Mouse (Mus musculus) forebrain, embryonic 12.5 days (tissue): ENCODE data around the gene Efcab9. TPM values are rescaled to one million over a fixed set of nuclear protein-coding genes. Genes with fewer than 3 reads are reported as not detected.

Experiments used
- ATAC-seq: fragments of 200-750 bp; cut with Nextera tagmentation; 2 replicates; pipeline ENCODE4 v1.8.0; 2017; ENCODE audit warnings: moderate TSS enrichment; ENCODE audit not compliant: low FRiP score
- H3K27ac ChIP-seq: fragments of 300-500 bp; sonication (generic); 2 replicates; pipeline ENCODE4 v1.5.1; 2016; ENCODE audit warnings: mild to moderate bottlenecking
- H3K27me3 ChIP-seq: fragments of 300-500 bp; sonication (generic); 2 replicates; pipeline ENCODE4 v1.6.1; 2016; ENCODE audit warnings: mild to moderate bottlenecking
- H3K36me3 ChIP-seq: fragments of 300-500 bp; sonication (generic); replicated peaks from 2 replicates; pipeline ENCODE4 v1.6.1; 2016; ENCODE audit warnings: mild to moderate bottlenecking
- H3K4me1 ChIP-seq: fragments of 300-500 bp; sonication (generic); 2 replicates; pipeline ENCODE4 v1.6.1; 2016
- H3K4me2 ChIP-seq: fragments of 300-500 bp; sonication (generic); 2 replicates; pipeline ENCODE4 v1.6.1; 2016; ENCODE audit warnings: mild to moderate bottlenecking, moderate library complexity
- H3K4me3 ChIP-seq: fragments of 300-500 bp; sonication (generic); replicated peaks from 2 replicates; pipeline ENCODE4 v1.5.1; 2016; ENCODE audit warnings: mild to moderate bottlenecking
- H3K9ac ChIP-seq: fragments of 300-500 bp; sonication (generic); 2 replicates; pipeline ENCODE4 v1.6.1; 2016; ENCODE audit warnings: mild to moderate bottlenecking
- H3K9me3 ChIP-seq: fragments of 300-500 bp; sonication (generic); 2 replicates; pipeline ENCODE4 v1.6.1; 2016
- WGBS: fragments of 180-500 bp; shearing (Covaris S2); methylation state at CpG from one replicate; pipeline ENCODE4 v1.1.7; 2016; 5-methylcytosine and 5-hydroxymethylcytosine counted together
- polyA plus RNA-seq: library from polyadenylated mRNA; unstranded; fragments of >200 nt; fragmentation: Nextera tagmentation; extraction: Ambion mirVana; gene quantifications from 2 replicates; pipeline ENCODE4 v1.2.1, GENCODE M21; 2016

The Efcab9 gene
- polyA plus RNA-seq, 1 experiment from 2014 or later: 0.27 TPM

DNA sequence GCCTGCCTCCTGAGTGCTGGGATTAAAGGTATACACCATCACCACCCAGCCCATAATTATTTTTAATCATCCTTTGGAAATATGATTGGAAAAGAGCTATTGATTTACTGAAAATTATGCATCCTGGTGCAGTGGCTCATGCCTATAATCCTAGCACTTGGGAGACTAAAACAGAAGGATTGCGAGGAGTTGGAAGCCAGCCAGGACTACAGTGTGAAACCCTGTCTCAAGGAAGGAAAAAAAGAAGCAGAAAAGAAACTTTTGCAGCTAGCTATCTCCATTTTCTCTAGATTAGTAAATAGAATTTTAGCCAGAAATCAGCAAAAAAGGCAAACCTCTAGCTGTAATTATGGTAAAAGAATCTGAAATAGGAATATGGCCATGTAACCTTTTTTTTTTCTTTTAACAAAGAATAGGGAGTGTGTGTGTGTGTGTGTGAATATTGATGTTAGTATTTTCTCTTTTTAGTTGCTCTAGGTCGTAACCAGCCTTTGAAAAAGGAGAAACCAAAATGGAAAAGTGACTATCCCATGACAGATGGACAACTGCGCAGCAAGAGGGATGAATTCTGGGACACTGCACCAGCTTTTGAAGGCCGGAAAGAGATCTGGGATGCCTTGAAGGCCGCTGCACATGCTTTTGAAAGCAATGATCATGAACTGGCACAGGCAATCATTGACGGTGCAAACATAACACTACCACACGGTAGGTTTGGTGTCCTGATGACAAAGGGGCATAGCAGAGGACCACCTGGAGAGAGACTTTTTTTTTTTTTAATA lies 32.9 kb downstream of the Efcab9 start:
- Histone ChIP-seq H3K4me2 (no peak overlapping the region), H3K9me3 (no peaks in the 10 kb centered on the region), H3K36me3 (0 out of 2 replicates have a peak, but pooled peaks cover 4% of the 10 kb centered on the region), H3K27ac (peak overlapping the region; percentile 20; the same call in 1 of the 2 replicates), H3K4me1 (peaks cover 9% of the 10 kb centered on the region; the same call in 1 of the 2 replicates), H3K27me3 (no peaks in the 10 kb centered on the region), H3K9ac (no peak overlapping the region), H3K4me3 (no peak overlapping the region)
- ATAC-seq: no peak
- 86% methylated on average over 7 of the region's 7 CpGs for WGBS

DNA sequence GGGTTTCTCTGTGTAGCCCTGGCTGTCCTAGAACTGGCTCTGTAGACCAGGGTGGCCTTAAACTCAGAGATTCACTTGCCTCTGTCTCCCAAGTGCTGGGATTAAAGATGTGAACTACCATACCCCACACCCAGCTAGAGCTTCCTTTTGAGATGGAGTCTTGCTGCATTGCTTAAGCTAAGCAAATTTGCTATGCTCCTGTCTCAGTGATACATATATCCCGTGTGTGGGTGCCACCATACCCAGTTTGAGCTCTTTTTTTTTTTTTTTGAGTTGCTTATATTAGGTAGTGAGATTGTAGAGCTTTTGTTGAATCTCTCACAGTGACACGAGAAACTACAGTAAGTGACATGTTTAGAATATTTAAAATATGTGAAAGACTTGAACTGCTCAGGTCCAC lies 36.6 kb downstream of the Efcab9 start:
- H3K4me1 ChIP-seq: peaks cover 9% of the 10 kb centered on the region; the same call in 1 of the 2 replicates
- H3K36me3 ChIP-seq: 0 out of 2 replicates have a peak, but pooled peaks cover 4% of the 10 kb centered on the region
- no peak overlapping the region for H3K4me3 ChIP-seq
- H3K9me3 ChIP-seq: no peaks in the 10 kb centered on the region
- H3K4me2 ChIP-seq: no peak overlapping the region
- H3K27me3 ChIP-seq: no peaks in the 10 kb centered on the region
- ATAC-seq: no peak
- no peak overlapping the region for H3K27ac ChIP-seq
- H3K9ac ChIP-seq: no peak overlapping the region
- WGBS: 83% methylated on average over 2 of the region's 2 CpGs

DNA sequence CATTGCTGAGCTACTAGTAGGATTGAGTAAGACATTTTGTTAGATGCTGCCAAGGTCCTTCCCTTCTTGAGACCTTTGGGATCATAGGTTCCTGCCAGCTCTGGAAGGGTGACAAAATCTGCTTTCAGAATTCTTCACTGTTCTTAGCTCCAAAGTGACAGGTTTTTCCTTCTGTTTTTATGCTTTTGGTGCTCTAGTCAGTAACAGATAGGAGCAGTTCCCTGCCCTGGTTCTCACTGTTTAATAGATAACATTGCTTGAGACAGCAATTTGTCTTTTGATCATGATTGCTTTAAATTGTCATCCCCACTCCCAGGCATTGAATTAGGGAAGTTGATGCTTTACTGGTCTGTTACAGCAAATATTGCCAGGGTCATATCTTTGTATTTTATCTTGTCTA lies 38.6 kb downstream of the Efcab9 start:
- H3K4me1 ChIP-seq: peaks cover 6% of the 10 kb centered on the region
- H3K9me3 ChIP-seq: no peaks in the 10 kb centered on the region
- no peaks in the 10 kb centered on the region for H3K27me3 ChIP-seq
- H3K4me3 ChIP-seq: no peak overlapping the region
- no peak overlapping the region for H3K9ac ChIP-seq
- no peak overlapping the region for H3K27ac ChIP-seq
- H3K4me2 ChIP-seq: no peak overlapping the region
- H3K36me3 ChIP-seq: no peaks in the 10 kb centered on the region
- no peak for ATAC-seq

DNA sequence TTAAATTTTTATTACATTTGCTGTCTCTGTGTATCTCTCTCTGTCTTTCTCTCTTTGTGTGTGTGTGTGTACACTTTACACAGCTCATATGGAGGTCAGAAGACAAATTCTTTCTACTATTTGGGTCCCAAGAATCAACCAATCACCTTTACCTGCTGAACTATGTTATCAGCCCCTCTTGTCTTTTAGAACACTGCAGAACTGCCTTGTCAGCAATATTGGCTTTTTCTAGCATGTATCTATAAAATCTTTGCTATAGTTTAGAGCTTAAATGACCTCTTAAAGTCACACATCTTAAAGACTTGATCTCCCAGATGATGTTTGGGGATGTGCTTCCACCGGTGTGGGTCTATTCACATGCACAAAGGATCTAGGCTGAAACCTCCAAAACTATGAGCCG lies 40.8 kb downstream of the Efcab9 start:
- 90% methylated on average over 2 of the region's 2 CpGs for WGBS
- H3K9ac ChIP-seq: no peak overlapping the region
- H3K4me2 ChIP-seq: no peak overlapping the region
- no peak overlapping the region for H3K27ac ChIP-seq
- 0 out of 2 replicates have a peak, but pooled peaks cover 7% of the 10 kb centered on the region for H3K36me3 ChIP-seq
- no peaks in the 10 kb centered on the region for H3K9me3 ChIP-seq
- H3K4me3 ChIP-seq: no peak overlapping the region
- no peak for ATAC-seq
- no peaks in the 10 kb centered on the region for H3K27me3 ChIP-seq
- H3K4me1 ChIP-seq: peaks cover 4% of the 10 kb centered on the region; the same call in 1 of the 2 replicates

DNA sequence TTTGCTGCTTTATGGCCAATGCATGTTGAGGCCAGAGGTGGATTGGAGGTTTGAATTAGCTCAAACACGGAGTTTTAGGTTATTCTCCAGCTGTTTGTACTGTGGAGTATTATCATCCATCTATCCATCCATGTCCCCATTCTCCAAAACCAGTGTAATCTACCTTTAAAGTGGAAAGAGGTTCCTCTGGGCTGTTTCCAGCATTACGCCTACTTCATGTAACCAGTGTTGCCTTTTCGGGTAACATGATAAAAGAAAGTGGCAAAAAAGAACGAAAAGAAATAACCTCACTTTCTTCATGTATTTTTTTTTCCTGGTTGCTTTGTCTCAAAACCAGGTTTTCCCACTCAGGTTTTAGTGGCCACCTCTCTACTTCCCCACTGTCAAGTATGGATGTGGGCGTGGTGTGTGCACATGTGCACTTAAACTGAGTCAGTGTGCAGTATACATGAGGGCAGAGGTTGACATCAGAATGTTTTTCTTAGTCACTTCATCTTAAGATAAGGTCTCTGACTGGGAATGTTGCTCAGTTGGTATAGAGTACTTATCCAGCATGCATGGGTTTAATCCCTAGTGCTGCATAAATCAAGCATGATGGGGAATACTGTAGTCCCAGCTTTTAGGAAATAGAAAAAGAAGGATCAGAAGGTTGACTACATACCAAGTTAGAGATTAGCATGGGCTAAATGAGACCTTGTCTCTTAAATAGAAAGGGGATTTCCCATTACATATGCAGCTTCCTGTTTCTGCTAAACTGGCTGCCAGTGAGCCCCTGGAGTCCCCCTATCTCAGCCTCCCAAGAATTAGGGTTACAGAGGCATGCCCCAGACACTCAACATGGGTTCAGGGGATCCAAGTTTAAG lies 42.8 kb downstream of the Efcab9 start:
- H3K36me3 ChIP-seq: 0 out of 2 replicates have a peak, but pooled peaks cover 7% of the 10 kb centered on the region
- H3K9me3 ChIP-seq: no peaks in the 10 kb centered on the region
- H3K27ac ChIP-seq: no peak overlapping the region
- H3K4me1 ChIP-seq: peaks cover 4% of the 10 kb centered on the region; the same call in 1 of the 2 replicates
- no peak overlapping the region for H3K9ac ChIP-seq
- H3K4me3 ChIP-seq: no peak overlapping the region
- no peaks in the 10 kb centered on the region for H3K27me3 ChIP-seq
- ATAC-seq: no peak
- H3K4me2 ChIP-seq: no peak overlapping the region
- WGBS: 92% methylated on average over 5 of the region's 5 CpGs

DNA sequence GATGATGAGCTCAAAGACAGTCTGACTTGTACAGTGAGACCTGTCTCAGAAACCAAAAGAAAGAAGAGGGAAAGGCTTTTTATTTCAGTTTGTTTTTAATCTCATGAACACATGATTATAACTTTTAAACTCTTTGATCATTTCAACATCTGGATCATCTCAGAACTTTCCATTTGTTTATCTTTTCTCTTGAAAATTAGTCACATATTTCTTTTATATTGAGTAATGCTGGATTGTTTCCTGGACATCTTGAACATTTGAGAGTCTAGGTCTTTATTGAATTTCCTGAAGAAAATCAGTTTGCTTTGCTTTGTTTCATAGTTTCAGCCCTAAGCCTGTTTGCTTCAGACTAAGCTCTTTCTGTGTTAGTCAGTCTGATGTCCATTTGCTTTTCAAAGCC lies 43.5 kb downstream of the Efcab9 start:
- no peak overlapping the region for H3K4me3 ChIP-seq
- 0 out of 2 replicates have a peak, but pooled peaks cover 7% of the 10 kb centered on the region for H3K36me3 ChIP-seq
- H3K4me1 ChIP-seq: peaks cover 4% of the 10 kb centered on the region; the same call in 1 of the 2 replicates
- H3K27ac ChIP-seq: no peak overlapping the region
- ATAC-seq: no peak
- no peaks in the 10 kb centered on the region for H3K9me3 ChIP-seq
- no peak overlapping the region for H3K4me2 ChIP-seq
- no peaks in the 10 kb centered on the region for H3K27me3 ChIP-seq
- no peak overlapping the region for H3K9ac ChIP-seq

DNA sequence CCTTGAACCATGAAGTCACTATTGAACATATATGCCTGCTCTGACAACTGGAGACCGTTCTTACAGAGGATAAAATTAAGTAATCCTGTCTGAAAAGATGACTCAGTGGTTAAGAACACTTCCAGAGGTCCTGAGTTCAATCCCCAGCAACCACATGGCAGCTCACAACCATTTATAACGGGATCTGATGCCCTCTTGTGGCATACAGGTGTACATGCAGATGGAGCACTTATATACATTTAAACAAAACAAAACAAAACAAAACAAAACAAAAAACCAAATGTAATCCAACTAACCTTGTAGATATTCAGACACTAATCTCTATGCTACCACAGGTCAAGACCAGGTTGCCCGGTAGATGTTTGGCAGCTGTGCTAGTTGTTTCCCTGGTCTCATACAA lies 44.4 kb downstream of the Efcab9 start:
- Histone ChIP-seq H3K4me2 (no peak overlapping the region), H3K36me3 (0 out of 2 replicates have a peak, but pooled peaks cover 7% of the 10 kb centered on the region), H3K4me3 (no peak overlapping the region), H3K27ac (no peak overlapping the region), H3K27me3 (no peaks in the 10 kb centered on the region), H3K9ac (no peak overlapping the region), H3K4me1 (peaks cover 4% of the 10 kb centered on the region; the same call in 1 of the 2 replicates), H3K9me3 (no peaks in the 10 kb centered on the region)
- ATAC-seq: no peak
- WGBS: 83% methylated on average over 3 of the region's 3 CpGs

DNA sequence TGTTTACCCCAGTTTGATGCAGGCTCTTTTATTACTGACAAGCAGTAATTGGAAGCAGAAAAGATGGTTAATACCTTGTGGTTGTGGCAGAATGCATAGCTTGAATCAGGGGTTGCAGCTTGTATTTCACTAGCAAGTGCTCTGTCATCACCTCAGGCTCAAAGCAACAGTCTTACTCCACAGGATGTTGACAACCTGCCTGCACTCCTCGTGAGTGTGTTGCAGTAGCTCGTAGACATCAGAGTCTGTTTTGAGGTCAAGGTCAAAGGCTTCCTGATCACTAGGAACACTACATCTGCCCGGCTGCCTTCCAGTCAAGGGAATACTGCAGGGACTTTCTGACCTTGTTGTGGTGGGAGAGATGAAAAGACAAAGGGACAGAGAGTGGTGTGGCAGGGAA lies 45.3 kb downstream of the Efcab9 start:
- Histone ChIP-seq H3K9ac (no peak overlapping the region), H3K27me3 (no peaks in the 10 kb centered on the region), H3K4me3 (no peak overlapping the region), H3K4me1 (peaks cover 4% of the 10 kb centered on the region; the same call in 1 of the 2 replicates), H3K9me3 (no peaks in the 10 kb centered on the region), H3K4me2 (no peak overlapping the region), H3K36me3 (0 out of 2 replicates have a peak, but pooled peaks cover 7% of the 10 kb centered on the region), H3K27ac (no peak overlapping the region)
- ATAC-seq: no peak
- WGBS: 75% methylated on average over 3 of the region's 3 CpGs

DNA sequence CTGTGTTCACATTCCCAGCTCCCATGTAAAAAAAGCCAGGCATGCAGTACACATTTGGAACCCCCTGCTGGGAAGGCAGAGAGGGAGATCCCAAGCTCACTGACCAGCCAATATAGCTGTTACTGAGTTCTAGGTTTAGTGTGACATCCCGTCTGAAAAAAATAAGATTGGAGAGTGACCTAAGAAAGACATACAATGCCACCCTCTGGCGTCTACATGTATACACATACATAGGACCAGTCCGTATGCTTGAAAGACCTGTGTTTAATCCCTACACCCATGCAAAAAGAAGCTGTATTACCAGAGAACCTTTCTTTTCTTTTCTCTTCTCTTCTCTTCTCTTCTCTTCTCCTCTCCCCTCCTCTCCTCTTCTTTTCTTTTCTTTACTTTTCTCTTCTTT lies 46.6 kb downstream of the Efcab9 start:
- Histone ChIP-seq H3K9ac (no peak overlapping the region), H3K36me3 (0 out of 2 replicates have a peak, but pooled peaks cover 7% of the 10 kb centered on the region), H3K4me2 (no peak overlapping the region), H3K27me3 (no peaks in the 10 kb centered on the region), H3K4me3 (no peak overlapping the region), H3K27ac (no peak overlapping the region), H3K9me3 (no peaks in the 10 kb centered on the region), H3K4me1 (peaks cover 4% of the 10 kb centered on the region; the same call in 1 of the 2 replicates)
- WGBS: 78% methylated on average over 3 of the region's 3 CpGs
- no peak for ATAC-seq

DNA sequence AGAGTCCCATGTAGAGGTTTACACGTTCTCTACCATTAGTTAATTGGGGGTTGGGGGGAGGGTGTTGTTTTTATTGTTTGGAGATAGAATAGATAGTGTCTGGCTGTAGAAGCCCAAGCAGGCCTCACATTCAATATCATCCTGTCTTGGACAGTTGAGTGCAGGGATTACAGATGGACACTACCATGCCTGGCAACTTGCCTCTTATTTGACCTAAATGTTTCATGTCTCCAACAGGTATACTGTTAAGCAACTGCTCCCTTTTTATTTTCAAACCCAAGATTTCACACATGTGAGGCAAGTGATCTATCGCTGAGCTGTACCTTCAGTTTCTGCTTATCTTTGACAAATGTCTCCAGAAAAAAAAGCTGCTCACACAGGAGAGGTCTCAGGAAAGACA lies 50.4 kb downstream of the Efcab9 start:
- H3K4me2 ChIP-seq: no peak overlapping the region
- H3K9ac ChIP-seq: no peak overlapping the region
- WGBS: 76% methylated on average over 2 of the region's 2 CpGs
- ATAC-seq: no peak
- no peaks in the 10 kb centered on the region for H3K9me3 ChIP-seq
- no peak overlapping the region for H3K27ac ChIP-seq
- no peaks in the 10 kb centered on the region for H3K4me1 ChIP-seq
- no peaks in the 10 kb centered on the region for H3K36me3 ChIP-seq
- no peaks in the 10 kb centered on the region for H3K27me3 ChIP-seq
- H3K4me3 ChIP-seq: no peak overlapping the region

DNA sequence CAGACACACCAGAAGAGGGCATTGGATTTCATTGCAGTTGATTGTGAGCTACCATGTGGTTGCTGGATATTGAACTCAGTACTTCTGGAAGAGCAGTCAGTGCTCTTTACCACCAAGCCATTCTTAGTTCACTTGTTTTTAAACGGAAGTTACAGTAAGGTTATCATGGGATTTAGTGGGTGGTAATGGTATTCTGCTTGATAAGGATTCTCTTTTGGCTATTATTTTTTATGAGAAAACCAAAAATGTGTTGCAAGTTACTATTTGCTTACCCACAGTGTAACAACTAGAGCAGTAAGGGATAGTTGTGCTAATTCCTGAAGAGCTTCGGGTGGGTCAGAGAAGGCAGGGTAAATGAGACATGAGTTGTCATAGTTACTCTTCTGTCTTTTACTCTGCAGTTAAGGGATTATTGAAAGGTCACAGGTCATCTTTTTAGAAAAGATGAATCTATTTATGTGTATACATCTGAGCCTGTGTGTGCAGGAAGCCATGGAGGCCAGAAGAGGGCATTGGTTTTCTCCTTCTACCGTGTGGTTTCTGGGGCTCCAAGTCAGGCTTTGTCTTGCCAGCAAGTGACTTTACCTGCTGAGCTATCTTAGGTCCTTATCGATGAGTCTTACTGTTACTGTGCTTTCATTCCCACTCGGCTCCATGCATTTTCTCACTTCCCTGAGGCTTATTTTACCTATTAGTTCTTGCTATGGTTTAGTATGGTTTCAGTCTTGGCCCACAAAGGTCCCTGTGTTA lies 56.2 kb downstream of the Efcab9 start:
- Histone ChIP-seq H3K36me3 (no peaks in the 10 kb centered on the region), H3K27ac (no peak overlapping the region), H3K9ac (no peak overlapping the region), H3K4me2 (no peak overlapping the region), H3K4me1 (no peaks in the 10 kb centered on the region), H3K9me3 (no peaks in the 10 kb centered on the region), H3K4me3 (no peak overlapping the region), H3K27me3 (no peaks in the 10 kb centered on the region)
- no peak for ATAC-seq
- 83% methylated on average over 5 of the region's 5 CpGs for WGBS

DNA sequence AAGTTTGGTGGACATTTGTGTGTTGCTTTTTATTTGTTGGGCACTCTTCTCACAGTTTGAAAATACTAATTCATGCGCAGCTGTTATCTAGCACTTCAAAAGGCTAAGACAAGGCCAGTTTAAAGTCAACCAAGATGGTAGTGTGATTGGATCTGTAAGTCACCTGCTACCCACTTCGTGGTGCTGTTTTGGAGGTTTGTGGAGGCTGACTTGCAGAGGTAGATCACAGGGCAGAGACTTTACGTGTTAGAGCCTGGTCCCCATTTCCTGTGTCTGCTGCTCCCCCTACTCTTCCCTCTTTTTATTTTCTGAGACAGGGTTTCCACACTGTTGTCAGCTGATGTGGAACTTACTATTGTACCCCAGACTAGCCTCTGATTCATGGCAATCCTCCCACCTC lies 57.2 kb downstream of the Efcab9 start:
- 91% methylated on average over 3 of the region's 3 CpGs for WGBS
- no peak overlapping the region for H3K4me2 ChIP-seq

More for the DNA sequence above, 57.2 kb downstream of the Efcab9 start:
- Histone ChIP-seq H3K4me3 (no peak overlapping the region), H3K4me1 (0 out of 2 replicates have a peak, but pooled peaks cover 3% of the 10 kb centered on the region), H3K27me3 (no peaks in the 10 kb centered on the region), H3K9me3 (no peaks in the 10 kb centered on the region), H3K36me3 (no peaks in the 10 kb centered on the region), H3K9ac (no peak overlapping the region), H3K27ac (no peak overlapping the region)
- no peak for ATAC-seq
